Mouse (Mus musculus): ENCODE data around the gene Fam168a. TPM values are rescaled to one million over a fixed set of nuclear protein-coding genes. Genes with fewer than 3 reads are reported as not detected.

The Fam168a gene
- polyA plus RNA-seq, 1 experiment from 2014 or later = 126 TPM

DNA sequence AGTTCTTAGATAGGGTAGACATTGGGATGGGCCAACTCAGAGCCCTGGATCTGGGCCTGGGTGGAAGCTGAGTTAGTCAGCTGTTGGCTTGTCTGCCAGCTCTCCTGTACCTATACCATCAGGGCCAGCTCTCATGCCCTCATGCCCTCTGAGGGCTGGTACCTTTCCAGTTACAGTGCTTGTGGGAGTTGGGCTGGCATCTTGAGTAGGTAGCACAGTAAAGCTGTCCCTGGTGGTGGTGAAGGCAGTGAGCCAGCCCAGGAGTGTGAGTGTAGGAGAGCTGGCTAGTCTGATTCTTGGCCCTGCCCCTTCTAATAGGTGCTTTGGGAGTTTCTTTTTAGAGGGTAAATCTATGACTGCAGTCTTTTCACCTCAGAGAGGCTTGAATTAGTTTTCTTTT, 56.3 kb downstream of the Fam168a start:
- Histone ChIP-seq H3K4me1 (no peaks in the 10 kb centered on the region), H3K4me2 (no peak overlapping the region), H3K4me3 (no peak overlapping the region), H3K27ac (no peak overlapping the region), H3K36me3 (replicated peaks) (0 out of 2 replicates have a peak, but pooled peaks cover 3% of the 10 kb centered on the region), H3K27me3 (replicated peaks) (no peaks in the 10 kb centered on the region), H3K9me3 (no peaks in the 10 kb centered on the region), H3K9ac (no peak overlapping the region)
- no peak for ATAC-seq (replicated peaks)

DNA sequence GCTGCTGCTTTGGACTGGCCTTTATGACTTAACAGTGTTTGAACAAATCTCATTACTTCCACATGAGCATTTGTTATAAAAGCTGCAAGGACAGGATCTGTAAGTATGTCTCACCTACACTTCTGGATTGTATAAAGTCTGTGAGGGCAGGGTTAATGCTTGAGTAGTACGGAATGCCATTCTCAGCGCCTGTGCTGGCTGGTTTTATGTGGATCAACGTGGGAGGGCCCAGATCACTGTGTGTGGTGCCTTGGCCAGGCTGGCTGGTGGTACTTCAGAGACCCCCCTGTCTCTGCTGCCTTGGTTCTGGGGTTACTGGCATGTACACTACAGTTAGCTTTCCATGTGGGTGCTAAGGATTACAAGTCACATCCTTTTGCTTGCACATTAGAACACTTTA, 61.1 kb downstream of the Fam168a start:
- Histone ChIP-seq H3K27ac (no peak overlapping the region), H3K9ac (no peak overlapping the region), H3K9me3 (no peaks in the 10 kb centered on the region), H3K36me3 (replicated peaks) (no peaks in the 10 kb centered on the region), H3K4me1 (no peaks in the 10 kb centered on the region), H3K4me2 (no peak overlapping the region), H3K27me3 (replicated peaks) (no peaks in the 10 kb centered on the region), H3K4me3 (no peak overlapping the region)
- WGBS = 45% methylated on average over 3 of the region's 3 CpGs
- no peak for ATAC-seq (replicated peaks)

DNA sequence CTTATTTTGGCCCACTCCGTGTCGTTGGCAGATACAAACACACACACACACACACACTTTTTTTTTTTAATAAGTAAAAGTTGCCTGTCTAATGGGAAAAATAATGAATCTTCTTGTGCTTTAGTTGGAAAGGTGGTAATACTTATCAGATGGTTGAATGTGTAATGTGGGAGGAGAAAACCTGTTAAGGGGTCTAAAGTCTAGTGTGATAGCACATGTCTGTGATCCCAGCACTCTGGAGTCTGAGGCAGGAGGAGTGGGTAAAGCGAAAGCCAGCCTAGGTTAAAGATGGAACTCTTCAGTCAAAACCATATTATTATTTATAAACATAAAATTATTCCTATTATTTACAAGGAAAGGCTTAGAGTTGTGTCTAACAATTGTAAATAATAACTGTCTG, 61.6 kb downstream of the Fam168a start:
- Histone ChIP-seq H3K4me1 (no peaks in the 10 kb centered on the region), H3K36me3 (replicated peaks) (no peaks in the 10 kb centered on the region), H3K9me3 (no peaks in the 10 kb centered on the region), H3K27ac (no peak overlapping the region), H3K27me3 (replicated peaks) (no peaks in the 10 kb centered on the region), H3K4me3 (no peak overlapping the region), H3K4me2 (no peak overlapping the region), H3K9ac (no peak overlapping the region)
- no peak for ATAC-seq (replicated peaks)
- WGBS = 94% methylated on average over 3 of the region's 3 CpGs

DNA sequence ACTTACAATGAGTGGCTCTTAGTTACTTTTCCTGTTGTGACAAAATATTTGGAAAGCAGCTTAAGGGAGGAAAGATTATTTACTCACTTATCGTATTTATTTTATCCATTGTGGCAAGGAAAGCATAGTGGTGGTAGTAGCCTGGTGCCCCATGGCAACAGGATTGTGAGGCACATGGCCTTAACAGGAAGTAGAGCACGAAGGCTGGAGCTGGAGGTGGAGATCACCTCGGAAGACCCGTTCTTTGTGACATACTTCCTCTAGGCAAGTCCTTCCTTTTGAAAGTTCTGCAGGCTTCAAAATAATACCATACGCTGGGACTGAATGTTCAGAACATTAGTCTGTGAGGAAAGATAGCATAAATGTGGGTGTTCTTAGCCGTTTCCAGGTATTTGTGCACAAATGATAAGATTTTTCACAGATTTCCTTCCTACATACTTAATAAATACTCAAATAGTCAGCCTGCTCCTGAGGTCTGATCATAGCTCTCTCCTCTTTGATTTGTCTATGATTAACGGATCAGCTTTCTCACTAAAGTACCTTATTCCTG, 63.2 kb downstream of the Fam168a start:
- WGBS = 85% methylated on average over 7 of the region's 7 CpGs
- no peak overlapping the region for H3K4me2 ChIP-seq

DNA sequence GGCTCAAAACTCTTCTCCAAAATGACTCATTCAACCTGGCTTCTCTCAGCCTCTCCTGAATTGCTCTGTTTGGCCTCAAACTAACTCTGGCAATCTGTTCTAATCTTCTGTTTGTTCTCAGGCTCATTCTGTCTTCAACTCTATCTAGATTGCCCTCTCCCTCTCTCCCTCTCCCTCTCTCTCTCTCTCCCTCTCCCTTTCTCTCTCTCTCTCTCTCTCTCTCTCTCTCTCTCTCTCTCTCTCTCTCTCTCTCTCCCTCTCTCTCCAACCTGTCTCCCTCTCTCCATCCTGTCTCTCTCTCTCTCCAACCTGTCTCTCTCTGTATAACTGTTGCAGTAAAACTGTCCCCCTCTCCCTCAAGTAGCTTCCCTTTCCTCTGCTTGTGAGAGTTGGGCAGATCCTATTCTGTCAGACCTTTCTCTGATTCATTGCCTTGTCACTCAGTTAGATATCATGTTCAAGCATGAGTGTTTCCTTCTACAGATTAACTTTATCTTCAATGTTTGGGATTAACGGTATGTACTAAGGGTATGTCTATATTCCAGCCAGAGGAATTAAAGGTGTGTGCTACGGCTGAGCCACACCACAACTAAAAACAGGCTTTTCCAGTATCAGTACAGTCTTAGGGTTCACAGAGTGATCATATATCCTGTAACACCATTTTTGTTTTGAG, 64.4 kb downstream of the Fam168a start:
- Histone ChIP-seq H3K27ac (no peak overlapping the region), H3K4me3 (no peak overlapping the region), H3K4me1 (no peaks in the 10 kb centered on the region), H3K9me3 (no peaks in the 10 kb centered on the region), H3K36me3 (replicated peaks) (no peaks in the 10 kb centered on the region), H3K27me3 (replicated peaks) (no peaks in the 10 kb centered on the region), H3K9ac (no peak overlapping the region), H3K4me2 (no peak overlapping the region)
- ATAC-seq (replicated peaks) = no peak
- 94% methylated on average over 2 of the region's 2 CpGs for WGBS

More for the DNA sequence above, 63.2 kb downstream of the Fam168a start:
- Histone ChIP-seq H3K9ac (no peak overlapping the region), H3K9me3 (no peaks in the 10 kb centered on the region), H3K36me3 (replicated peaks) (no peaks in the 10 kb centered on the region), H3K4me3 (no peak overlapping the region), H3K27me3 (replicated peaks) (no peaks in the 10 kb centered on the region), H3K27ac (no peak overlapping the region), H3K4me1 (no peaks in the 10 kb centered on the region)
- ATAC-seq (replicated peaks) = no peak

DNA sequence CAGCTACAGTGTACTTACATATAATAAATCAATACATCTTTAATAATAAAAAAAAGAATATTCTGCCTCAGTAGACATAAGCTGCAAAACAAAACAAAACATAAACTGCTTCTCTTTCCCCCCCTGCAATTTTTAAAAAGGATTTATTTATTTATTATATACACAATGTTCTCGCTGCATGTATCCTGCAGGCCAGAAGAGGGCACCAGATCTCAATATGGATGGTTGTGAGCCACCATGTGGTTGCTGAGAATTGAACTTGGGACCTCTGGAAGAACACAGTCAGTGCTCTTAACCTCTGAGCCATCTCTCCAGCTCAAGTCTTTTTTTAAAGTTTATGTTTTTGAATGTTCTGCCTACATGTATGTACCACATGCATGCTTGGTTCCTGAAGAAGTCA, 67.8 kb downstream of the Fam168a start:
- Histone ChIP-seq H3K36me3 (replicated peaks) (no peaks in the 10 kb centered on the region), H3K4me3 (no peak overlapping the region), H3K4me2 (no peak overlapping the region), H3K9me3 (no peaks in the 10 kb centered on the region), H3K9ac (no peak overlapping the region), H3K27ac (no peak overlapping the region), H3K27me3 (replicated peaks) (no peaks in the 10 kb centered on the region), H3K4me1 (no peaks in the 10 kb centered on the region)
- no peak for ATAC-seq (replicated peaks)
- WGBS = 100% methylated on average over 1 of the region's 1 CpGs

DNA sequence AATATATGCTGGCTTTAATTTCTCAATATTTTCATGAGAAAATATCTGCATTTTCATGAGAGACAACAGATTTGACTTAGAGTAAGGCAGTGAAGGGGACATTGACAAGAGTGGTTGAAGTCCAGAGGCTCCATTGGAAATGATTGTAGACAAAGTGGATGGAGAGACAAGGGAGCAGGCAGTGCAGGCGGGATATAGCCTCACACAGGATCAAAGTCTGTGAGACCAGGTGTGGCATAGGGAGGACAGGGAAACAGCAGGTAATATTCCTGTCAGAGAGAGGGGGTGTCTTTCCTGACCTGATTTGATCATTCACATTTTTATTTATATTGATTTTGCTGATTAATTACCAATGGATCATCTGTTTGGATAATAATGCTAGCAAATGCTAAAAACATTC, 69.4 kb downstream of the Fam168a start:
- no peaks in the 10 kb centered on the region for H3K9me3 ChIP-seq
- WGBS = 89% methylated on average over 1 of the region's 1 CpGs

DNA sequence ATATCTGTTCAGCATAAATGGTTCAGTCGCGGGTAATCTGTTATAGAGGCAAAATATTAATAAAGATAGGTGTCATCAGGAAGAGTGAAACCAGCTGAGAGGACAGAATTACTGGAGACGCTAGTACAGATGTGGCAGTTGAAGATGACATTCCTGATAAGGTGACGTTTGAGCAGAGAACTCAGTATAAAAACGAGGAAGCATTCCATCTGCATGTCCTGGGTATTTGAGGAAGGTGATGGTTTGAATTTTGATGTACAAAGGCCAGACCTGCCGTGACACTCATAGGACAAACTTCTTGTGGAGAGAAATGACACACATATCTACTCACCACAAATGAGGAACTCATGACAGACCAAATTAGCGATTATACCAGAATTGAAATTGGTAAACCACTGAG, 73.8 kb downstream of the Fam168a start:
- no peaks in the 10 kb centered on the region for H3K27me3 ChIP-seq (replicated peaks)
- H3K36me3 ChIP-seq (replicated peaks) = no peaks in the 10 kb centered on the region
- no peak for ATAC-seq (replicated peaks)
- 92% methylated on average over 7 of the region's 7 CpGs for WGBS
- H3K4me2 ChIP-seq = no peak overlapping the region
- H3K4me3 ChIP-seq = no peak overlapping the region
- no peak overlapping the region for H3K27ac ChIP-seq
- H3K9ac ChIP-seq = no peak overlapping the region
- H3K9me3 ChIP-seq = no peaks in the 10 kb centered on the region
- no peaks in the 10 kb centered on the region for H3K4me1 ChIP-seq

More for the DNA sequence above, 69.4 kb downstream of the Fam168a start:
- Histone ChIP-seq H3K4me2 (no peak overlapping the region), H3K36me3 (replicated peaks) (no peaks in the 10 kb centered on the region), H3K4me1 (no peaks in the 10 kb centered on the region), H3K27me3 (replicated peaks) (no peaks in the 10 kb centered on the region), H3K4me3 (no peak overlapping the region), H3K27ac (no peak overlapping the region), H3K9ac (no peak overlapping the region)
- ATAC-seq (replicated peaks) = no peak

DNA sequence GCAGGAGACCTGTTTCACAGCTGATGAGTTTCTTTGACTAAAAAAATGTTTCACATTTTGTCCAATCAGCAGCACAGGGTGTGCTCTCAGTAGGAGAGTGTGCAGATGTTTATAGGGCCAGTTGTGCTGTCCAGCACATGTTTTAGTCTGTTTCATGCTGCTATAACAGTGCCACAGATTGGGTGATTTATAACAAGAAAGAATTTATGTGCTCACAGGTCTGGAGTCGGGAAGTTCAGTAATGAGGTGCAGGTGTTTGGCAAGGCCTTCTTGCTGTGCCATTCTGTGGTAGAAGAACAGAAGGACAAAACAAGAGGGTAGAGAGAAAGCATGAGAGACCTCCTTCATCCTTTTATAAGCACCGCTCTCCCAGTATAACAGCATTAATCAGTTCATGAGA, 78.2 kb downstream of the Fam168a start:
- Histone ChIP-seq H3K4me3 (no peak overlapping the region), H3K27ac (no peak overlapping the region), H3K27me3 (replicated peaks) (no peaks in the 10 kb centered on the region), H3K4me1 (no peaks in the 10 kb centered on the region), H3K36me3 (replicated peaks) (no peaks in the 10 kb centered on the region), H3K9me3 (no peaks in the 10 kb centered on the region), H3K9ac (no peak overlapping the region), H3K4me2 (no peak overlapping the region)
- 79% methylated on average over 2 of the region's 2 CpGs for WGBS
- no peak for ATAC-seq (replicated peaks)

DNA sequence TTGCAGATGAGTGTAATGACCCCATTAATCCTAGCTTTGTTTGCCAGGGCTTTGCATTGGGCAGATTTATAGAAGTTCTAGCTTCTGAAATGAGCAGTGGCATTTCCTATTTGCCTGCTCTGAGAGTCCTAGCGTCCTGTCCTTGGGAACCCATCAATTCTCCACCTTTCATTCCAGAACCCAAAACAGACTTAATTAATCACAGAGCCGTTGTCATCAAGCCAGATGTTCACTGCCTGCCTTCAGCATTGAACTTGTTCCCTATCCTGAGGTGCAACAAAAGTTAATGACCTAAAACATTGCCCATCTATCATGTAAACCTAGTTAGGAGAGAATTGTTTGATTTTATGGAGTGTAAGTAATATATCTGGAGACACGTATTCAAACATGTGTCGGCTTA, 79.0 kb downstream of the Fam168a start:
- no peaks in the 10 kb centered on the region for H3K27me3 ChIP-seq (replicated peaks)
- H3K4me2 ChIP-seq = no peak overlapping the region
- no peaks in the 10 kb centered on the region for H3K4me1 ChIP-seq
- ATAC-seq (replicated peaks) = no peak
- WGBS = 82% methylated on average over 4 of the region's 4 CpGs
- H3K9ac ChIP-seq = no peak overlapping the region
- no peak overlapping the region for H3K27ac ChIP-seq
- H3K36me3 ChIP-seq (replicated peaks) = no peaks in the 10 kb centered on the region
- no peak overlapping the region for H3K4me3 ChIP-seq
- no peaks in the 10 kb centered on the region for H3K9me3 ChIP-seq

DNA sequence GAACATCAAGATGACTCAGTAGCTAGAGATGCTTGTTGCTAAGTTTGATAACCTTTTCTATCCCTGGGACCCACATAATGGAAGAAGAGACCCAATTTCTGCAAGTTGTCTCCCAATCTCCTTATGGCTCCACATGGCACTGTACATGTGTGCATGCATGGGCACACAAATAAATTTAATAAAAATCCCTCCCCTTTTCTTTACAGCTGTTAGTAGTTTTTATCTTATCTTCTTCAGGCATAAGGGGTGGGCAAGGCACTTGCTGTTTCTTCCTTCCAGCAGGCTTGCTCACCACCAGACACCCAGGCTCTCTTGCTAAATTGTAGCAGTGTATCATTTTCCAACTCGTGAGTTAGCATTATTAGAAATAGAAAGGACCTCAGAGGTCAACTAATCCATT, 79.6 kb downstream of the Fam168a start:
- Histone ChIP-seq H3K27me3 (replicated peaks) (no peaks in the 10 kb centered on the region), H3K36me3 (replicated peaks) (no peaks in the 10 kb centered on the region), H3K4me2 (no peak overlapping the region), H3K4me3 (no peak overlapping the region), H3K9me3 (no peaks in the 10 kb centered on the region), H3K9ac (no peak overlapping the region), H3K27ac (no peak overlapping the region), H3K4me1 (no peaks in the 10 kb centered on the region)
- no peak for ATAC-seq (replicated peaks)
- 70% methylated on average over 1 of the region's 1 CpGs for WGBS

DNA sequence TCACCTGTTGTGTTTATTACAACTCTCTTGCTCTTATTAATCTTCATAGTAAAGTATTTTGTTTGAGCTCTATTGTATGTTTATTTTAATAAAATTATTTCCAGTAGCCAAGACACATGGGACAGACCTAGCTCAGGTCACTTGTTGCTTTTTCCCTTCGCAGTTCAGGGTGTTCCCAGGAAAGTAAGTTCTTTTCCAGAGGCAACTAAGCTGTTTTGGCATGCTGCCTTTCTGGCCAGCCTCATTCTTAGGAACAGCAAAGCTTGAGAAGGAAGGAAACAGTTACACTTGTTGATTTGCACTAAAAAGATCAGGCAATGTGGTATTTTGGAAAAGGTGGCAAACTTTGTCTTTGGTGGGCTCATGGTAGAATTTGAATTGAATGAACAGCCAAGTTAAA, 81.9 kb downstream of the Fam168a start:
- no peak overlapping the region for H3K9ac ChIP-seq
- no peaks in the 10 kb centered on the region for H3K9me3 ChIP-seq
- no peak overlapping the region for H3K4me2 ChIP-seq
- H3K4me1 ChIP-seq = no peaks in the 10 kb centered on the region
- no peaks in the 10 kb centered on the region for H3K27me3 ChIP-seq (replicated peaks)
- no peaks in the 10 kb centered on the region for H3K36me3 ChIP-seq (replicated peaks)
- ATAC-seq (replicated peaks) = no peak
- no peak overlapping the region for H3K27ac ChIP-seq
- H3K4me3 ChIP-seq = no peak overlapping the region
- 86% methylated on average over 1 of the region's 1 CpGs for WGBS

DNA sequence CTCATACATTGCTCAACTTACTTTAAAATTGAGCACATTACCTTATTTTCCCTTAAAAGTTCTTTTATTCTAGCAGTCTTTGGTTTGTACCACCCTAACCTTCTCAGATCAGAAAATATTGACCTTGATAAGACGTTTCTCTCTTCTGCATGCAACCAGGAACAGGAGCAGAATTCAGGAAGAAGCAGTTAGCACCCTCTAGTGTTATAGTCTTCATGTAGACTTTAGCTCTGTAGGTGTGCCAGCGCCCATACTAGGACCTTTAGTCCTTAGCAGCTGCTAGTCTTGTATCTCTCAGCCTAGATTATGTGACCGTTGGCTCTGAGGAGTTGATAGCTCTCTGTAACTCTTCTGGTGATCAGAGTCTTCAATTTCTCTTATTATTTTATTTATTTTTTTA, 92.4 kb downstream of the Fam168a start:
- H3K4me2 ChIP-seq = no peak overlapping the region
- H3K4me1 ChIP-seq = no peaks in the 10 kb centered on the region
- H3K9ac ChIP-seq = no peak overlapping the region
- no peak overlapping the region for H3K4me3 ChIP-seq
- no peaks in the 10 kb centered on the region for H3K36me3 ChIP-seq (replicated peaks)
- no peak overlapping the region for H3K27ac ChIP-seq
- no peaks in the 10 kb centered on the region for H3K9me3 ChIP-seq
- 64% methylated on average over 3 of the region's 3 CpGs for WGBS
- H3K27me3 ChIP-seq (replicated peaks) = no peaks in the 10 kb centered on the region
- no peak for ATAC-seq (replicated peaks)

Measured in midbrain, embryonic 15.5 days (tissue).